Mouse (Mus musculus): Measurements from ENCODE around the gene Coa5. TPM values are rescaled to one million over a fixed set of nuclear protein-coding genes. Genes with fewer than 3 reads are reported as not detected.

Coa5 gene
- total and polyA plus RNA-seq, 3 experiments, result 31.4 to 34.5 TPM; not detected in 1

GRCm38 (mm10) chr1:37442848-37443835, 13.2 kb upstream of the Coa5 start:
- H3K27ac ChIP-seq (ENCODE audit: control insufficient read depth, low read depth, low read length), result 0 out of 2 replicates have a peak overlapping the region, but pooled peaks have one; percentile 18
- no peaks in the 10 kb centered on the region for H3K9me3 ChIP-seq (replicated peaks; ENCODE audit: insufficient read depth, low read length)
- H3K9ac ChIP-seq (ENCODE audit: control insufficient read depth, low read depth, low read length, poor library complexity, severe bottlenecking), result no peak overlapping the region
- no peak for DNase-seq (ENCODE audit: low read depth, low spot score)
- no peak for TF ChIP-seq CHD2 (IDR thresholded peaks at IDR 0.05; ENCODE audit: low read length)
- no peak for TF ChIP-seq UBTF (IDR thresholded peaks at IDR 0.05; ENCODE audit: borderline replicate concordance, insufficient read depth, low read depth, low read length)
- TF ChIP-seq ZKSCAN1 (IDR thresholded peaks at IDR 0.05; ENCODE audit: low read depth, low read length), result no peak
- no peak for TF ChIP-seq ZNF384 (IDR thresholded peaks at IDR 0.05; ENCODE audit: low read depth, low read length)
- no peak for TF ChIP-seq RCOR1 (IDR thresholded peaks at IDR 0.05; ENCODE audit: low read depth, low read length)
- no peak for TF ChIP-seq USF2 (IDR thresholded peaks at IDR 0.05; ENCODE audit: borderline replicate concordance in 1 of 2, insufficient read depth in 1 of 2, low read depth in 1 of 2, low read length in 2 of 2)
- TF ChIP-seq TBP (IDR thresholded peaks at IDR 0.05; ENCODE audit: low read depth, low read length), result no peak
- no peak for TF ChIP-seq RAD21 (IDR thresholded peaks at IDR 0.05; ENCODE audit: low read depth, low read length)
- no peak for TF ChIP-seq JUND (IDR thresholded peaks at IDR 0.05; ENCODE audit: low read depth, low read length)
- TF ChIP-seq ZMIZ1 (IDR thresholded peaks at IDR 0.05; ENCODE audit: low read depth, low read length), result no peak
- no peak for TF ChIP-seq ETS1 (IDR thresholded peaks at IDR 0.05; ENCODE audit: low read depth, low read length)
- TF ChIP-seq MYC (IDR thresholded peaks at IDR 0.05; ENCODE audit: low read depth, low read length), result no peak
- TF ChIP-seq MYB (IDR thresholded peaks at IDR 0.05; ENCODE audit: low read depth, low read length), result no peak
- TF ChIP-seq MAZ (IDR thresholded peaks at IDR 0.05; ENCODE audit: low read depth, low read length), result no peak
- no peak for TF ChIP-seq SMC3 (IDR thresholded peaks at IDR 0.05; ENCODE audit: low read depth, low read length)
- no peak overlapping the region for H3K4me3 ChIP-seq (ENCODE audit: control insufficient read depth in 1 of 2, insufficient read depth in 1 of 2, low read depth in 2 of 2, low read length in 2 of 2)
- no peaks in the 10 kb centered on the region for H3K79me2 ChIP-seq (ENCODE audit: control insufficient read depth, insufficient read depth, low read length, poor library complexity)
- no peaks in the 10 kb centered on the region; a peak in 2 of 4 replicates for H3K36me3 ChIP-seq (ENCODE audit: control insufficient read depth in 1 of 2, insufficient read depth in 2 of 2, low read length in 2 of 2)
- no peaks in the 10 kb centered on the region for H3K4me1 ChIP-seq (ENCODE audit: control insufficient read depth in 1 of 2, insufficient read depth in 2 of 2, low read length in 2 of 2)
- no peaks in the 10 kb centered on the region for H3K27me3 ChIP-seq (ENCODE audit: control insufficient read depth in 1 of 2, insufficient read depth in 2 of 2, low read length in 2 of 2)

- 0 out of 4 replicates have a peak, but pooled peaks cover 0 to 3% of the 10 kb centered on the region in 2 experiments for H3K4me1 ChIP-seq (ENCODE audit: control insufficient read depth in 1 of 2, insufficient read depth in 2 of 2, low read length in 2 of 2)
- no peak overlapping the region for H3K27ac ChIP-seq (ENCODE audit: control insufficient read depth, low read depth, low read length)
Observed at GRCm38 (mm10) chr1:37436419-37436818, 6.5 kb upstream of the Coa5 start.

More at GRCm38 (mm10) chr1:37436419-37436818, 6.5 kb upstream of the Coa5 start:
- Histone ChIP-seq H3K27me3 (ENCODE audit: control insufficient read depth in 1 of 2, insufficient read depth in 2 of 2, low read length in 2 of 2) (no peaks in the 10 kb centered on the region), H3K36me3 (ENCODE audit: control insufficient read depth in 1 of 2, insufficient read depth in 2 of 2, low read length in 2 of 2) (peaks cover 4 to 13% of the 10 kb centered on the region in 2 experiments), H3K79me2 (ENCODE audit: control insufficient read depth, insufficient read depth, low read length, poor library complexity) (peaks cover 13% of the 10 kb centered on the region), H3K9me3 (replicated peaks; ENCODE audit: insufficient read depth, low read length) (no peaks in the 10 kb centered on the region), H3K4me3 (ENCODE audit: control insufficient read depth in 1 of 2, insufficient read depth in 1 of 2, low read depth in 2 of 2, low read length in 2 of 2) (no peak overlapping the region), H3K9ac (ENCODE audit: control insufficient read depth, low read depth, low read length, poor library complexity, severe bottlenecking) (no peak overlapping the region)
- DNase-seq (ENCODE audit: low read depth, low spot score), result no peak
- no peak for TF ChIP-seq SIN3A (IDR thresholded peaks at IDR 0.05; ENCODE audit: low read length)
- TF ChIP-seq USF2 (IDR thresholded peaks at IDR 0.05; ENCODE audit: borderline replicate concordance in 1 of 2, insufficient read depth in 1 of 2, low read depth in 1 of 2, low read length in 2 of 2), result no peak
- TF ChIP-seq ZNF384 (IDR thresholded peaks at IDR 0.05; ENCODE audit: low read depth, low read length), result no peak
- no peak for TF ChIP-seq HCFC1 (IDR thresholded peaks at IDR 0.05; ENCODE audit: low read depth, low read length)

Data from MEL (cell line).